Mouse (Mus musculus) CD8-positive naive resting alpha-beta T cell, adult 2 months (primary cell): ENCODE results near the gene Sfmbt1.
"Not testable (repeated sequence)": the region's sequence is repeated elsewhere in the genome, so short reads cannot be mapped to it uniquely, and the experiment has no call there.

Source experiments
- DNase-seq, 2 experiments: peaks; one replicate each; pipeline ENCODE4 v3.0.0; 2022; ENCODE audit warnings: low read depth in 2 of 2, low spot score in 2 of 2

Sfmbt1 gene

GRCm38 (mm10) chr14:30716051-30716952 lies 1.7 kb downstream of the Sfmbt1 start:
- peak; percentile 13 to 33 for DNase-seq

- DNase-seq: peak in 1 of 2 experiments; percentile 23
Observed at GRCm38 (mm10) chr14:30716953-30717285, 2.3 kb downstream of the Sfmbt1 start.

- not testable (repeated sequence) for DNase-seq
Observed at GRCm38 (mm10) chr14:30718696-30719095, 4.0 kb downstream of the Sfmbt1 start.

- no peak for DNase-seq
Observed at GRCm38 (mm10) chr14:30719514-30719913, 4.9 kb downstream of the Sfmbt1 start.

- no peak for DNase-seq
Observed at GRCm38 (mm10) chr14:30721850-30722249, 7.2 kb downstream of the Sfmbt1 start.

GRCm38 (mm10) chr14:30722406-30722805 lies 7.8 kb downstream of the Sfmbt1 start:
- no peak for DNase-seq

GRCm38 (mm10) chr14:30731896-30732295 lies 17.2 kb downstream of the Sfmbt1 start:
- no peak for DNase-seq

DNA sequence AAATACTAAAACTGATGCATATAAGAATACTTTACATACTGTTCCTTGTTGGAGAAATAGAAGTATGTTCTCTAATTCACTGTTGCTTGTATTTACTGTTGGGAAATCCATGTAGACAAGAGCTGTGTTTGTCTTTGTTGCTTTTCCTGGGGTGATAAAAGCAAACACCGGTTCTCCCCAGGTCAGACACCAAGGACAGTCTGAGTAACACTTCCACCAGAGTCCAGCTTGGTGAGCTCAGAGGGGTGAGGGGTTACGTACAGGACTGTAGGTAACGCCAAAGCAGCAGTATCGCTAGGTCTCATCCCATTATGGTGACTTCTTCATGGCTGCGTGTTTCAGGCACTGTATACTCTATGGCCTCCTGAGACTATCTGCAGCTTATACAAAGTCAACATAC lies 20.0 kb downstream of the Sfmbt1 start:
- no peak for DNase-seq

GRCm38 (mm10) chr14:30735810-30736209 lies 21.2 kb downstream of the Sfmbt1 start:
- DNase-seq: no peak

- no peak for DNase-seq
Observed at GRCm38 (mm10) chr14:30736413-30736812, 21.8 kb downstream of the Sfmbt1 start.

- no peak for DNase-seq
Observed at GRCm38 (mm10) chr14:30743891-30744290, 29.2 kb downstream of the Sfmbt1 start.

DNA sequence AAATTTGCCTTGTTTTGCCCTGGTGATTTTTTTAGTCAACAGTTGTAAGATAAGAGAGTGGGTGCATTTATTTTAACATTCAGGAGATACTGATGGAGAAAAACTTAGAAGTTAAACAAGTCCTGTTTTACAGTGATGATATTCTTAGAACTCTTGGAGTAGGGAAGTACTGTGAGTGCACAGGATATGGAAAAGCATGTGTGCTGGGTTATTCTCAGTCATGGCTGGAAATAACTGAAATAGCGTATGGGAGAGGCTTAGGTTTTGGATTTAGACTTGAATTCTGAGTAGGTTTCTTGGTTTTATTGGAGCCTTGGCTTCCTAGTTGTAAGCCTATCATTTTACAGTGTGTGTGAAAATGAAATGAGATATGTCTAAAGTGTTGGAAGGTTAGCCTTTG lies 31.5 kb downstream of the Sfmbt1 start:
- DNase-seq: no peak

- no peak for DNase-seq
Observed at GRCm38 (mm10) chr14:30757239-30757638, 42.6 kb downstream of the Sfmbt1 start.

DNA sequence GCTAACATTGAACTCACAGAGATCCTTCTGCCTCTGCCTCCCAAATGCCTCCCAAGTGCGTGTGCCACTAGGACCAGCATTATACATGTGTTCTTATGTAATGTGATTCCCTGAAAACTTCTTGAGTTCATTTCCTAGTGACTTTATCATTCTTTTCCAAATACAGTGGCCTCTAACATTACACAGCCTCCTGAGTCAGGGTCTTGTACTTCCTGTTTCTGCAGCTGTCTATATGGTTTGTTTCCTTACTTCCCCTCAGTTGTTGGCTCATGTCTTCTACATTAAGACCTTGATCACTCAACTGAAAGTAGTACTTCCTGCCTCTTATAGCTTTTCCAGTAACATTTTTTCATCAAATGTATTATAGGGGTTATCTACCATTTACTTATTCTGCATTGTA lies 46.6 kb downstream of the Sfmbt1 start:
- no peak for DNase-seq

GRCm38 (mm10) chr14:30762131-30762903 lies 47.7 kb downstream of the Sfmbt1 start:
- no peak for DNase-seq

- DNase-seq: no peak
Observed at GRCm38 (mm10) chr14:30762904-30763568, 48.4 kb downstream of the Sfmbt1 start.

- no peak for DNase-seq
Observed at GRCm38 (mm10) chr14:30784614-30785013, 70.0 kb downstream of the Sfmbt1 start.

GRCm38 (mm10) chr14:30789471-30789870 lies 74.8 kb downstream of the Sfmbt1 start:
- DNase-seq: no peak

DNA sequence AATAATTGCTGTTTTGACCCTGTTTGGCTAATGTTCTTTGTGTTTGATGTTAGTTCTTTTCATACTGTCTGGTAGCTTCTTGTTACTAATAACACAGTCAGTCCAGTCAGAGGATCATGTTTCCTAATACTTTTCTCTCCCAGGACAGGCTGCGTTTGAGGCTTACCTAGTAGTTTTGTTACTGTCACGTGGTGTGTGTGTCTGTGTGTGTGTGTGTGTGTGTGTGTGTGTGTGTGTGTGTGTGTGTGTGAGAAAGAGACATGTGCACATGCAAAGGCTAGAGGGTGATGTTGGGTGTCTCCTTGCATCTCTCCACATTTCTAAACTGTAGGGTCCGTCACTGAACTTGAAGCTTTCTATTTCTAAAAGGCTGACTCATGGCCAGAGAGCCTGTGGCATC lies 78.2 kb downstream of the Sfmbt1 start:
- no peak for DNase-seq

GRCm38 (mm10) chr14:30801756-30802155 lies 87.1 kb downstream of the Sfmbt1 start:
- no peak for DNase-seq

GRCm38 (mm10) chr14:30821136-30821535 lies 106.5 kb downstream of the Sfmbt1 start:
- DNase-seq: no peak
